Mouse (Mus musculus): ENCODE measurements around the gene Gm2a.

GRCm38 (mm10) chr11:55109521-55110300 lies 11.8 kb downstream of the Gm2a start:
- TF ChIP-seq CHD2 (IDR thresholded peaks at IDR 0.05; ENCODE audit: low read depth, low read length) (no peak), MAFK (IDR thresholded peaks at IDR 0.05; ENCODE audit: insufficient read depth, low read depth, low read length) (no peak), ZNF384 (IDR thresholded peaks at IDR 0.05; ENCODE audit: low read depth, low read length) (no peak)
